Mouse (Mus musculus) 416B (cell line): Measurements from ENCODE around the gene Optn.
A peak's percentile ranks its signal among the peaks of the same experiment; 100 is the strongest.

Source experiments
- DNase-seq: peaks from one replicate; pipeline ENCODE4 v3.0.0; 2011; ENCODE audit warnings: low read depth

Optn gene

DNA sequence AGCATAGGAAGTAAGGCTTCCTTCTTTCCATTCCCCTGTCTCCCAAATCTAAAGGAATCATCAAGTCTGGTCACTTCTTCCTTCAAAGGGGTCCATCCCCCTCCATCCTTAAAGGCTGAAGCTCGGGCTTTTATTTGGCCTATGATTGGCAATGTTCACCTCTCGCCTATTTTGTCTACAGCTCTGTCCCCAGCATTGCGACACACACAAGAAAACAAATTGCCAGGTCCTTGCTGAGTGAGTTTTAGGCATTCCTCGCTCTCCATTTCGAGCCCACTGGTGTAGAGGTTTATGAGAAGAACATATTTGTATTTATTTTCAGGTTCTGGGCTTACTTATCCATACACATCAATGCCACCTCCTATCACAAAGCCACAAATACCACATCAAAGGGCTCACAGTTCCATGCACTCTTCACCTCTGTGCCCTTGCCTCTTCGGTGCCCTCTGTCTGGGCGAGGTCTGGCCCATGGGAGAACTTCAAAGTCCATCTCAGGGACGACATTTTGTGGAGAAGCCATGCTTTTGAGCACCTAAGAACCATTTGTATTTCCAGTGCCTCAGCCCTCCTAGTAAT, 2.6 kb downstream of the Optn start:
- DNase-seq, result no peak

DNA sequence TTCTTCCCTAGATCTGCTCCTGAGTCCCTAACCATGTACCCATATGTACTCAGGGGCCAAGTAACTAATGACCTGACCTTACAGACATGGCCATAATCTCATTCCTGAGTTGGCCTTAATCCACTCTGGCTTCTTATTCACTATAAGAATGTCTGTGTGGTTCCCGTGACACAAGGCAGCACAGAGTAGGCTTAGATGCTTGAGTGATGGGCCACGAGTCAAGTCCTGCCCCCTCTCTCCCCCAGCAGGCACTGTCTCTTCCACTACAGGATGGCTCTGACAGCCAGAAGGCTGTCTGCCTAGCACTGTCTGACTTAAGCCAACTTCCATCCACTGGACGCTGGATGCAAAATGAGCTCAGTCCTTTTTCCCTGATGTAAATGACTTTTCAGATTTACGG, 3.9 kb downstream of the Optn start:
- no peak for DNase-seq

DNA sequence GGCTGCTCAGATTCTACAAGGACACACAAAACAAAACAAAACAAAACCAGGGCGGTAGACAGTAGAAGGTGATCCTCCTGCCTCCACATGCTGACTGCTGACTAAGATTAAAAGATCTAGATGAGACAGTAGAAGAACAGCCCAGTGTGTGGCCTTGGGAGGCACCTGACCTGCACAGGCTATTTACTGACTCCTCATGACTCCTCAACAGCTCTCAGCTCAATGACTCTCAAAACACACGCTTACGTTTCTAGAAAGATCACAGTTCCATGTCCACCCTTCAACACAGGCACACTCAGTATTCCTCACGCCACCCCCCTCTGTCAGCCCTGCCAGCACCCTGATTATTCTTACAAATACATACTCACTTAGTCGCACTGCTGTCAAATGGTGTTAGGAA, 5.4 kb downstream of the Optn start:
- no peak for DNase-seq

DNA sequence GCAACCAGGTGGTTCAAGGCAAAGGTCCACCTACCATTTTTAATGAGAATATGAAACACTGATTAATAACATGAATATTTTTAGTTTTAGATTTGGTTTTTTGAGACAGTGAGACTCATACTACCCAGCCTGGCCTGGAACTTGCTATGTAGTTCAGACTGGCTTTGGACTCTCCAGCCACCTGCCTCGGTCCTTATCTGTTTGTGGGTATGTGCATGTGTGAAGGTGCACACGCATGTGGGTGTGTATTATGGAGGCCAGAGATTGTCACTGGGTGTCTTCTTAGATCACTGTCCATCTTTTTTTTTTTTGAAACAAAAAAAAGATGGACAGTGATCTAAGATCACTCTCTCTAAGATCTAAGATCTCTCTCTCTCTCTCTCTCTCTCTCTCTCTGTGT, 13.3 kb downstream of the Optn start:
- no peak for DNase-seq

DNA sequence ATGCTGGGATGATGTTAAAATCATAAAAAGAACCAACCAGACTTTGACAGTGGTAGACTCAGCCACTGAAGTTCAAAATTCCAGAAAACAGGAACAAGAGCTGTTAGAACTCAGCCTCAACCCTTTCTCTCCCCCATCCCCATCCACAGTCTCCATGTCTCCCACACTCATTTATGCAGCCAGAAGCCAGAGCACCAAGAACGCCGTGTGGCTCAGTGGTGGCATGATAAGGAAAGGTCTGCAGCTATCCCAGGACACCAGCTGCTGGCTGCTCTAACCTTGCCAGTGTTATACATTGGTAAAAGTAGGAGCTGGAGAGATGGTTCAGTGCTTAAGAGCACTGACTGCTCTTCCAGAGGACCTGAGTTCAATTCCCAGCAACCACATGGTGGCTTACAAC, 16.8 kb downstream of the Optn start:
- DNase-seq, result no peak

DNA sequence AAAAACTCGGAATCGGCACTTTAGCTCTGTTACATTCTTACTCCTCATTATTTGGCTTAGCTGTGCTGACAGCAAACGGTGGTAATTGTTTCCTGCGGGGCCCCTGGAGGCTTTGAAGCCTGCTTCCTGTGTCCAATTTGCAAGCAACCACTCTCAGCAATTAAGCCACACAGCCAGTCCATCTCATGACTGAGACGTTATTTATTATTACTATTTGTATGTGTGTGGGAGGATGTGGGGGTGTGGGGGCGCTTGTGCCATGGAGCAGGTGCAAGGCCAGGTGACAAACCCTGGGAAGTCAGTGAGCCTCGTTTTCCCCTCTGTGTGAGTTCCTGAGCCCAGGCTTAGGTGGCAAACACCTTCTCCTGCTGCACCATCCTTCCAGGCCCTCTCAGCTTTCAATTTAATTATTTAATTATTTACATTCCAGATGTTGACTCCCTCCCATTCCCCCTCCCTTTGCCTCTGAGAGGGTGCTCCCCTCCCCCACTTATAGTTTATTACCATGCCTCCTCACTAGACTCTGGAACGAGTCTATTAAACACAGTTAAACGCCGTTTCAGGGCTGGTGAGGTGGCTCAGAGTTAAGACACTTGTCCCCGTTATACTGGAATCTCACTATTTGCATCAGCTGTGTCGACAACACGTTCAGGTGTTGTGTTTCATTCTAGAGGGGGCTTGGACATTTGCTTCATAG, 18.4 kb downstream of the Optn start:
- peak; percentile 51 for DNase-seq

DNA sequence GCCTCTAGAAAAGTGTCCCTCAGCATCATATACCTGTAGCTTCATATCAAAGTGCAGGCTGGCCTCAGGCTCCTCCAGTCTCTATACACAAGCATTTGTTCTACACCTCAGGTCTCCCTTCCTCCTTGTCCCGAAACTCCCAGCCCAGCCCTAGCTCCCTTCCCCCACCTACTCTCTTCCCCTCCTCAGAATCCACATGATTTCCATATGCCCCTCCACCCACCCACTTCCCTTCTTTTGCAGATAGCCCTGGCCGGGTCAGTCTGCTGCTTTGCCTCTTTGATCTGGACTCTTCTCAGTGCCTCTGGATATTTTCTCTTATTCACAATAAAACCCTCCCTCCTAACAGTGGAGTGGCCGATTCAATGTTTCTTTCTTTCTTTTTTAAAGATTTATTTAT, 19.5 kb downstream of the Optn start:
- no peak for DNase-seq

DNA sequence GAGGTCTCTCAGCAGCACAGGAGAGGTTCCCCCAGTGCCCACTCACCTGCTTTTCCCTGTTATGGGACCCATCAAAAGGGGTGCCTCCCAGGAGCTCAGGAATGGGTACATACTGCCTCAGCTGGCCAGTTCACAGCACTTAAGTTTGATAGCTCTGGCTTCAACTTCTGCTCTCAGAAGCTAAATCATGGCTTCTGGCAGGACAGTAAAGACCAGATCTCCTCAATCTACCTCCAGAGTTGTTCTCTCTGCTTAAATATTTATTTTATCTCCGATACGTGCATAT, 20.4 kb downstream of the Optn start:
- no peak for DNase-seq

DNA sequence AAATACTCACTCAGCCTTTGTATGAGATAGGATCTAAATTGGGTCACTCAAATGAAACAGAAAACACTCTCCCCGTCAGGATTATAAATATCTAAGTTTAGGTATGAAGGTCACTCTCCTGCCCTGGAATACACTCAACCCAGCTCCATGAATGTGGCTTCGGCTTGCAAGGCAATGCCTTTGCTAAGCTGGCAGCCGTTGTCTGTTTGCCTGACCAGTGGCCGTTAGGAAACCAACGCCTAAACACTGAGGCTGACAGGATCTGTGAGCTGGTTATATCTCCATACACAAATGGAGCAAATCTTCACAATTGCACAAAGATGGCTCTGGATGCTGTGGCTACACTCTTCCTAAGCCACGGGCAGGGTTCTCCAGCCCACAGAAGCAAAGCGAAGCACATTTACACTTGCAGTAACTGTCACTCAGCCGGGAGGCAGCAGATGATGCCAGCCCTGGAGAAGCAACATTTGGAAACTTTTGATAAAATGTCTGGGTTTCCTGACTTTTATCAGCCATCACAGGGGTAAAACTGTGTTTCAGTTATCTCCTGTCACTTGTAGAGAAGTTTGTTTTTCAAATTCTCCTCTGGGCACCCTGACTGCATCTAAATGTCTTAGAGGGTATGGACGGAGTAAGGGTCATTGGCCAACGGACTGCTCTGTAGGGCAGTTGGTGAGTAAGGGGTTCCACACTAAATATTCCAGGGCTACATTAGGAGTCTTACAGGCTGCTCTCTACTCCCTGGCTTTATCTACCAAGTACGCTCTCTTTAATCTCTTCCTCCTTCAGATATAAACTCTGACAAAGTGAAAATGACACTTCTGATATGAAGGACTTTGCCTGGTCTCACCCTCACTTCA, 21.0 kb downstream of the Optn start:
- no peak for DNase-seq

DNA sequence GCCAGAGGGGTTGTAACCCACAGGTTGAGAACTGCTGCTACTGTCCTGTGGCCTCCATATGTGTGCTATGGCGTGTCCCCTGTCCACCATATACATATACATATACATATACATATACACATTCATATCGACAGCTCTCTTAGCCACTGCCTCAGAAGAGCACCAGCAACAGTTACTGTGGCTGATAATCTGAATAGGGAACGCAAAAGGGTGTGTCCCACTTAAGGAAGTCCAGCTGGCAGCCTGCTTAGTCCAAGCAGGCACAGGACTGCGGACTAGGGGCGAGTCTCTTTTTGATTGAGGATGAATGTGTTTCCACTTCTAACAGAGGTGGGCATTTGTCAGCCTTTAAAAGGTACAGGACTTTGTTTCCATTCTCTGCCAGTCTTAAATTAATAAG, 22.0 kb downstream of the Optn start:
- DNase-seq, result no peak

DNA sequence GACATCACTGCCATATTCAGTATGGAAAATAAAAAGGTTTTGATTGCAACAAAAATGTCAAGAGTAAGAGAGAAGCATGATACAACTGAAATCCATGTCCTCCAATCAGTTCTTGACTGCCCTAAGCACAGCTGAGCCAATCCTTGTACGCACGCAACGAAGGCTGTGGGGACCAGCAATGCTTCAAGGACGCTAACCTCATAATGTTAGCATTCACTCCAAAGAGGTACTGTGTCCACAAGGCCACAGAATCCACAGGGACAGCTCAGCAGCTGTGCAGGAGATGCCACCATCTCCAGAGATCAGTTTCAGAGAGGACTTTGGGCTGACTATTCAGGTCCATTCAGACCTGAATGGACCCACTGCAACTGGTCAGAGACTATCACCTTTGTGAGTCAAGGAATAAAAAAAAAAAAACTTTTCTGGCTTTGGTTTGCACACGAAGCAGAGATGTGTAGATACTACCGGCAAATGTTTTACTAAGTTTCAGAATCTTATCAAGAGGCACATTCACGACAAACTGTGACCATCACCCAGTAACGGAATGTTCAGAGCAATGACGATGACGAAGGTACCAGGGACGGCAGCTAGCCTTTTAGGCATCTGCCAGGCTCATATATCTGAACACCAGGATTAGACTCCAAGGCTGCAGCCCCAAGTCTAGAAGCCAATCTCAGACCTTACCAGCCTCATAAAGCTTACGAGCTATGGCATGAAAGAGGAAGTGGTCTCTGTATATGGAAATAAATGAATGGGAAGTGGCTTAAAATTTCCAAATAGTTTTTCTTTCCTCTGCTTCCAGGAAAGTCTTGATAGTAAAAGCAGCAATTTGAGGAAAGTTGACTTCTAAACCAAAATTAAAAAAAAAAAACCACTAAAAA, 23.3 kb downstream of the Optn start:
- DNase-seq, result no peak

DNA sequence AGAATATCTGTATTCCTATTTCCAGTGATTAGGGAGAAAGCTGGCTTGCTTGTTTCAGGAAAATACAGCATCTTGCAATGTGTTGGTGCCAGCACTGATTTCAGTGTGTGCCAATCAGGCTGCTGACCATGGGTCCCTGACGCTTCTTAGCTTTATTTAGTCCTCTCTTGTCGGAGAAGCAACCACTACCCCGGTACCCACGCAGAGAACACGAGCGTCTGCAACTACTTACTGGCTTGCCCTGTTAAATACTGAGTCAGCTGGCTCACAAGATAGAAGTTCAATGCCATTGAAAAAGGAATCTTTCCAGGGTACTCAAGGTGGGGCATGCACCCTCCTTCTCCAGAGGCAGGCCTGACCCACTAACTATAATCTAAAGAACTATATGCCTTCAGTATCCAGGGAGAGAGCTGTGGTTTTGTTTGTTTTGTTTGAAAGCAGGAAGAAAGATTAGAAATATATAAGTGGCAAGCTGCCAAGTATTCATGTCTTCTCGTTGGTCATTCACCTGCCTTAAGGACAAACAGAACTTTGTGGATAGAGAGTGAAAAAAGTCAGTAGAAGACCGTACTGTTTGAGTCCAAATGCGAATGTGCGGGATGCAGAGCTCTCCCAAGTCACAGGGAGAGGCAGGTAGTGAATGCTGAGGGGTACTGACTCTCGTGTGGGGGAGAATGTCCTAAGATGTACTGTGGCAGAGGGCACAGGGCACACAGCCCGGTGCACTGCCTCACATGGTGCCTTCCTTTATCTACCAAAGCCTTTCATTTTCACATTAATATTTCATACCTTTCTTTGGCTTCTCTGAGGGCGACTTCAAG, 24.3 kb downstream of the Optn start:
- no peak for DNase-seq

DNA sequence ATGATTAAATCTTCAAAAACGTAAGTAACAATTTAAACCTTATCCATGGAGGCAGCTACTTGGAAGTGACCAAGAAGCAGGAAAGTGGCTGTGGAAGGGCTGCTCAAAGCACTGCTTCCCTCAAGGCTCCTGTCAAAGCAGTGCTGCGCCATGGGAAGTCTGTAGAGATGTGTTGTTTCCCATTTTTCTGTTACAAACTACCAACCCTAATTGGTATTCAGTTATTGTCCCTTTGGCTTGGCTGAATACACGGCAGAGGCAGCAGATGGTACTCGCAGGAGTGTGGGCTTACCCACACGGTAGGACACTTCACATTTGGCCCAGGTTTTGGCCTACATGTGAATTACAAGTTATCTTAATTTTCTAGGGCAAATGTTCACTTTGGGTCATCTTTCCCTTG, 25.5 kb downstream of the Optn start:
- DNase-seq, result no peak

DNA sequence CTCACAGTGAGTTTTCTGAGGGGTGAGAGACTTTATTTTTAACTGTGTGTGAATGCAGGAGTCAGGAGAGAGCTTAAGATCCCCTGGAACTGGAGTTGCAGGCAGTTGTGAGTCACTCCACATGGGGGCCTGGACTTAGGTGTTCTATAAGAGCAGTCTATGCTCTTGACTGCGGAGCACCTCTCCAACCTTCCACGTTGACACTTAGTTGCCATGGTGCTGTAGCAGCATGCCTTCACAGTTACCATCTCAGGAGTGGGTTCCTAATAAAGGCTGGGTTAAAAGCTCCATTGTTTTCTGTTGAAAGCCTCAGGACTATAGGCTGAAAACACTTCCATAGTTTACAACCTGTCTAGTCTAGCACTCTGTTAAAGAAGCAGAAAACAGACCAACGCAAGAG, 26.5 kb downstream of the Optn start:
- no peak for DNase-seq

DNA sequence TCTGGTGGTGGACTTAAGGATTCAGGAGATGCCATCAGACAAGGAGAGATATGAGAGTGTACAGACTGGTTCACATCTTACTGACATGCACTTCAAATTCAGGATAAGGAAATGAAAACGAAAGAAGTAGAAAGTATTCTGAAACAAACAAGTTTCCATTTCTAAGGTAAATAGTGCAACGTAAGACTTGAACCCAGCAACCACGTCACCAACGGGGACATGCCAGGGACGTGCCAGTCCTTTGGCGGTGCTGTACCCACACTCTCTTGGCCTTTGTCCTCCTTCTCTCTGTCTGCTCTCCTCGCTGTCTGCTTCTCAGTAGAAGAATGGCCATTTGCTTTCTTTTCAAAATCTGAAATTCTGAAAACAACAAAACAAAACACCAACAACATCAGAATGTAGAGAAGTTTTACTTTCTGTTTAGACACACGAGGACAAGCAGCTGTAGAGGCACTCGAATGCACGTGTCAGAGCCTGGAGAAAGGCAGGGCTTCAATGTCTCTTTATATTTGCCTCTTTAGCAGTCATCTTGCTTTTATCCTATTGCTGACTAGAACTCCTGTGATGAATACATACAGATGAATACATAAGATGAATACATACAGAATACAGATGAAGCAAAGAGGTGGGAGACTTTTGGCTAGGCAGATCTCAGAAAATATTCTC, 27.3 kb downstream of the Optn start:
- DNase-seq, result no peak

DNA sequence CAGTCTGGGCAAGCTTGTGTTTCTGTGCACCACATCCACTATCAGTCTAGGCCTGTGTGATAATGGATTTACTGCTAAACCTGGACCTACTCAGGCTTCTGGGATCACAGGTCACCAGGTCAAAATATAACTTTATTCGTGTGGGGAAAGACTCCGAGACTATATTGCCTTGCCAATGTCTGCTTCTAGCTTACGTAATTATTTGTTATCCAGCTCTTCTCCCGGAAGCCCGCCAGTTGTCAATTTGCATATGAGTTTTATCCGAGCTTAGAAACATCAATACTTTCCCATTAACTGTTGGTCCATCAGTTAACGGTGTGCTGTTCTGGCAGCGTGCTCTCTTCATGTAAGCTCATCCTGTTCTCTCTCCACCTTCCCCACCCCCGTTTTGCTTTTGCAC, 28.6 kb downstream of the Optn start:
- no peak for DNase-seq

DNA sequence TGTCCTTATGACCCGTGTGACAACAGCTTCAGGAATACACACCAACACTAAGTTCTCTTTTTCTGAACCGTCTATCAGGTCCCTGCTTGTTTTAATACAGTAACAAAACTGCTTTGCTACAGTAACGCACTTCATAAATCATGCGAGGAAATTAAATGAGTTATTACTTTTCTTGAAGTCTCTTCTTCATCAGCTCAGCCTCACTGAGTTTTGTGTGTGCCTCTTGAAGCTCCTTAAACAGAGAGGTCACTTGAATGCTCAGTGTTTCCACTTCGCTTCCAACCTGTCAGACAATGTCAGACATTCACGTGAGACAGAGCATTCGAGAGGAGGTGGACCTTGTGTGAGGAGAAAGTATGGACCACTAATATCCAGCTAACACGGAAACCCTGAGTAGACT, 29.1 kb downstream of the Optn start:
- DNase-seq, result no peak

DNA sequence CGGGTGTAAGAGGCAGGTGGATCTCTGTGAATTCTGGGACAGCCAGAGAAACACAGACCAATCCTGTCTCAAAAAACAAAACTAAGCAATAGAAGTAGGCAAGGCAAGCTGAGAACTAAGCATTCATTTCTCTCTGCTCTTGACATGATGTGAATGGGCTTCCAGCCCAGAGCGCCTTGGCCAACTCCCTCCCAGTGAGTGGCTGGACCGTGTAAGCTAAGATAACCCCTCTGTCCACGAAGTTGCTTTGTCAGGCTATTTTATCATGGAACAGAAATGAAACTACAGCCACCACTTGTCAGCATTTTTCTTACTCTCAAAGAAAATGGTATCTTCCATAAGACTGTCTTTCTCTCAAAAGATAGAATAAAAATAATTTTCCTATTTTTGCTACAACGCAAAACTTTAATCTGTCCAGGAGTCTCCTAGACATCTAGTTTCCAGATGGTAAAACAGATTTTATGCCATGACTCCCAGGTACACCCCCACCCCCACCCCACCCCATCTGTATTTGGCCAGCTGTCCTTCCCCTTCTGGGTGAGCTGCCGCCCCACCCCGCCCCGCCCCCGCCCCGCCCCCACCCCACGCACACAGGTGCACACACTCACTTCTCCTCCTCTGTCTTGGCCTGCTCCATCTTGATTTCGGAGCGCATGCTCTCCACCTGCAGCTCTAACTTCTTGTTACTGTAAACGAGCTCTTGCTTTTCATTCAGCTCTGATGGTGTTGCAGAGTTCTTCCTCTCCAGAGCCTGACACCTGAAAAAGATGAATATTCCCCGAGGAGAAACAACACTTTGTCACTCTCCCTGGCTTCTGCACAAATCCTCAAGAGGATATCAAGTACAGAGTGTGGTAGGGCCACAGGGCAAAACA, 30.1 kb downstream of the Optn start:
- DNase-seq, result no peak

DNA sequence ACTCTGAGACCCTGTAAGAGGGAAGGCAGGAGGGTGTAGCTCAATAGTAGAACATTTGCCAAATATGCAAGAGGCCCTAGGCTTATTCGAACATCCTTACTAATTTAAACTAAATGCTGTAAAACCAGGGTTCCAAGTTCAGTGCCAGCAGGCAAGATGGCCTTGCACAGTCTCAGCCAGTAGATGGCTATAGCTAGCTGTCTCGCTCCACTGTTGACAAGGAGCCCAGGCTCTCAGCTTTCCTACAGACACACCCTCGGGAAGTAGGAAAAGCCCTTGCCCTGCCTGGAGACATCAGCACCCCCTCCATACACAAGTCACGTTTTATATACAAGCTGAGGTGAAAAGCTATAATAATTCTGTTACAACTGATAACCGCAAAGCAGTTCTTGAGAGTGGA, 31.2 kb downstream of the Optn start:
- DNase-seq, result no peak

DNA sequence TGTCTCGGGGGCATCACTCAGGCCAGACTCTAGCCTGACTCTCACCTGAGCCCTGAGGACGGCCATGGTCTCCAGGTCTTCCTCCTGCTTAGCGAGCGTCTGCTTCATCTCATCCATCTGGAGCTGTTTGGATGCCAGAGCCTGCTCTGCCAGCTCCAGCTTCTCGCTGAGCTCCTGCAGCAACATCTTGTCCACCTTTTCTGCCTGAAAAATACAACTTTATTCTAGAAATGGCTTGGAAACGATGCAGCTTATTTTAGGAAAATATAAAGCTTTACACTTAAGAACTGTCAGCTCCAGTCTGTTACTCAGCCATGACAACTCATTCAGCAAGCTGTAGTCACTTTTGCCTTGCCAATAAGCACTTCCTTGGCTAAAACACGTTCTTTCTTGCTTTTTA, 32.6 kb downstream of the Optn start:
- no peak for DNase-seq
